Mouse (Mus musculus) lung, postnatal 0 days (tissue): Measurements from ENCODE around the gene Fndc3b.

Experiments
- CTCF ChIP-seq: IDR thresholded peaks from 2 replicates; pipeline ENCODE4 v1.5.1; 2016; ENCODE audit warnings: antibody characterized with exemption, mild to moderate bottlenecking
- EP300 ChIP-seq: IDR thresholded peaks from 2 replicates; pipeline ENCODE4 v1.6.1; 2016; ENCODE audit warnings: antibody characterized with exemption, mild to moderate bottlenecking, control low read depth

- no peak for TF ChIP-seq CTCF
- no peak for TF ChIP-seq EP300
Measured at GRCm38 (mm10) chr3:27406440-27406839, 304.7 kb downstream of the Fndc3b start.
